Mouse (Mus musculus) midbrain, postnatal 0 days (tissue): ENCODE measurements around the gene Bola2. TPM values are rescaled to one million over a fixed set of nuclear protein-coding genes. Genes with fewer than 3 reads are reported as not detected.

Experiments used
- ATAC-seq: fragments of 200-750 bp; cut with Nextera tagmentation; 2 replicates; pipeline ENCODE4 v1.8.0; 2017; ENCODE audit warnings: moderate number of reproducible peaks, mild to moderate bottlenecking, moderate TSS enrichment, moderate library complexity; ENCODE audit not compliant: low FRiP score
- DNase-seq: peaks from one replicate; pipeline ENCODE4 v3.0.0-alpha.2; 2015; ENCODE audit warnings: low spot score
- H3K27ac ChIP-seq: fragments of 300-500 bp; sonication (generic); 2 replicates; pipeline ENCODE4 v1.5.1; 2014; ENCODE audit warnings: low read depth, mild to moderate bottlenecking, low read length, mixed read lengths
- H3K27me3 ChIP-seq: fragments of 300-500 bp; sonication (generic); 2 replicates; pipeline ENCODE4 v1.6.1; 2014; ENCODE audit warnings: low read length, control low read depth, mixed read lengths; ENCODE audit not compliant: insufficient read depth
- H3K36me3 ChIP-seq: fragments of 300-500 bp; sonication (generic); 2 replicates; pipeline ENCODE4 v1.6.1; 2014; ENCODE audit warnings: low read length, control low read depth, mixed read lengths; ENCODE audit not compliant: insufficient read depth
- H3K4me1 ChIP-seq: fragments of 300-500 bp; sonication (generic); 2 replicates; pipeline ENCODE4 v1.6.1; 2014; ENCODE audit warnings: mild to moderate bottlenecking, control low read depth, antibody characterized with exemption, low read length, mixed read lengths; ENCODE audit not compliant: insufficient read depth
- H3K4me2 ChIP-seq: fragments of 300-500 bp; sonication (generic); 2 replicates; pipeline ENCODE4 v1.6.1; 2014; ENCODE audit warnings: low read depth, mild to moderate bottlenecking, low read length, mixed read lengths; ENCODE audit not compliant: poor library complexity, severe bottlenecking
- H3K4me3 ChIP-seq: fragments of 300-500 bp; sonication (generic); 2 replicates; pipeline ENCODE4 v1.5.1; 2014; ENCODE audit warnings: low read depth, mild to moderate bottlenecking, low read length, moderate library complexity
- H3K9ac ChIP-seq: fragments of 300-500 bp; sonication (generic); replicated peaks from 2 replicates; pipeline ENCODE4 v1.6.1; 2014; ENCODE audit warnings: mild to moderate bottlenecking, low read length, moderate library complexity, mixed read lengths; ENCODE audit not compliant: poor library complexity, severe bottlenecking
- H3K9me3 ChIP-seq: fragments of 300-500 bp; sonication (generic); 2 replicates; pipeline ENCODE4 v1.6.1; 2016; ENCODE audit warnings: low read length, control low read depth
- CTCF ChIP-seq: IDR thresholded peaks from 2 replicates; pipeline ENCODE4 v1.5.1; 2016; ENCODE audit warnings: antibody characterized with exemption, mild to moderate bottlenecking
- WGBS: fragments of 180-500 bp; shearing (Covaris S2); extraction: QIAGEN DNeasy Blood & Tissue Kit; methylation state at CpG from one replicate; pipeline ENCODE4 v1.1.7; 2014; 5-methylcytosine and 5-hydroxymethylcytosine counted together
- polyA plus RNA-seq: library from polyadenylated mRNA; unstranded; fragments of >200 nt; fragmentation: Nextera tagmentation; extraction: Ambion mirVana; gene quantifications from 2 replicates; pipeline ENCODE4 v1.2.1, GENCODE M21; 2015
- total RNA-seq: library from RNA; depleted of rRNA; stranded (reverse); fragments of >200 nt; gene quantifications from 2 replicates; pipeline ENCODE4 v1.2.3, GENCODE M21; 2014; rRNA removed

Bola2 gene
- total and polyA plus RNA-seq, 2 experiments from 2014 or later: 143 to 160 TPM

GRCm38 (mm10) chr7:126746798-126747197 is 51.6 kb downstream of the Bola2 start:
- no peak overlapping the region for H3K9ac ChIP-seq
- no peaks in the 10 kb centered on the region for H3K36me3 ChIP-seq
- H3K4me1 ChIP-seq: no peaks in the 10 kb centered on the region
- WGBS: 38% methylated on average over 6 of the region's 6 CpGs
- TF ChIP-seq CTCF: no peak
- no peak overlapping the region for H3K4me2 ChIP-seq
- H3K27ac ChIP-seq: no peak overlapping the region
- no peaks in the 10 kb centered on the region for H3K27me3 ChIP-seq
- no peak overlapping the region for H3K4me3 ChIP-seq
- DNase-seq: no peak
- ATAC-seq: no peak
- no peaks in the 10 kb centered on the region for H3K9me3 ChIP-seq

- Histone ChIP-seq H3K4me2 (no peak overlapping the region), H3K9ac (no peak overlapping the region), H3K27me3 (no peaks in the 10 kb centered on the region), H3K27ac (no peak overlapping the region), H3K4me1 (no peaks in the 10 kb centered on the region), H3K9me3 (no peaks in the 10 kb centered on the region), H3K36me3 (no peaks in the 10 kb centered on the region), H3K4me3 (no peak overlapping the region)
- DNase-seq (no peak), ATAC-seq (no peak)
- WGBS: 74% methylated on average over 7 of the region's 7 CpGs
- TF ChIP-seq CTCF: no peak
Observed at GRCm38 (mm10) chr7:126748824-126749223, 53.6 kb downstream of the Bola2 start.

Other genes starting within 250 kb of the Bola2 start
- gene Atp2a1, start 232.3 kb upstream of the Bola2 start, total RNA-seq: 0.14 and 0.33 TPM in 2 replicates
- gene Atp2a1, start 232.3 kb upstream of the Bola2 start, polyA plus RNA-seq: 0.35 and 0.56 TPM in 2 replicates
- gene Sh2b1, start 220.0 kb upstream of the Bola2 start, total RNA-seq: 41.3 and 46.8 TPM in 2 replicates
- gene Sh2b1, start 220.0 kb upstream of the Bola2 start, polyA plus RNA-seq: 63.9 and 64.9 TPM in 2 replicates
- 68.6 and 86.2 TPM in 2 replicates for gene Tufm, start 208.0 kb upstream of the Bola2 start, total RNA-seq
- gene Tufm, start 208.0 kb upstream of the Bola2 start, polyA plus RNA-seq: 101 and 106 TPM in 2 replicates
- gene Atxn2l, start 192.0 kb upstream of the Bola2 start, total RNA-seq: 80.5 and 84.0 TPM in 2 replicates
- gene Atxn2l, start 192.0 kb upstream of the Bola2 start, polyA plus RNA-seq: 52.1 and 65.4 TPM in 2 replicates
- gene Eif3c, start 129.0 kb upstream of the Bola2 start, total RNA-seq: 111 and 123 TPM in 2 replicates
- gene Eif3c, start 129.0 kb upstream of the Bola2 start, polyA plus RNA-seq: 179 and 213 TPM in 2 replicates
- 0.38 TPM in 1 of 2 replicates, not detected in the other for gene Apobr, start 110.5 kb upstream of the Bola2 start, total RNA-seq
- gene Apobr, start 110.5 kb upstream of the Bola2 start, polyA plus RNA-seq: 0.58 and 0.82 TPM in 2 replicates
- gene Cln3, start 109.6 kb upstream of the Bola2 start, total RNA-seq: 32.1 and 38.9 TPM in 2 replicates
- 23.9 and 31.2 TPM in 2 replicates for gene Cln3, start 109.6 kb upstream of the Bola2 start, polyA plus RNA-seq
- gene Il27, start 100.5 kb upstream of the Bola2 start, total RNA-seq: not detected in 2 replicates
- not detected in 2 replicates for gene Il27, start 100.5 kb upstream of the Bola2 start, polyA plus RNA-seq
- gene Nupr1, start 64.5 kb upstream of the Bola2 start, total RNA-seq: 5.7 and 9.9 TPM in 2 replicates
- gene Nupr1, start 64.5 kb upstream of the Bola2 start, polyA plus RNA-seq: 16.9 and 21.4 TPM in 2 replicates
- 44.4 and 46.6 TPM in 2 replicates for gene Sgf29, start 46.1 kb upstream of the Bola2 start, total RNA-seq
- gene Sgf29, start 46.1 kb upstream of the Bola2 start, polyA plus RNA-seq: 48.0 and 56.0 TPM in 2 replicates
- gene Sult1a1, start 19.0 kb upstream of the Bola2 start, total RNA-seq: 18.4 and 21.1 TPM in 2 replicates
- 17.5 and 18.8 TPM in 2 replicates for gene Sult1a1, start 19.0 kb upstream of the Bola2 start, polyA plus RNA-seq
- 21.7 and 25.0 TPM in 2 replicates for gene Slx1b, start 383 bp downstream of the Bola2 start, total RNA-seq
- gene Slx1b, start 383 bp downstream of the Bola2 start, polyA plus RNA-seq: 10.9 and 11.1 TPM in 2 replicates
- 87.1 and 98.9 TPM in 2 replicates for gene Coro1a, start 12.4 kb downstream of the Bola2 start, total RNA-seq
- gene Coro1a, start 12.4 kb downstream of the Bola2 start, polyA plus RNA-seq: 93.4 and 105 TPM in 2 replicates
- gene Mapk3, start 64.2 kb downstream of the Bola2 start, total RNA-seq: 121 and 145 TPM in 2 replicates
- 120 and 125 TPM in 2 replicates for gene Mapk3, start 64.2 kb downstream of the Bola2 start, polyA plus RNA-seq
- 0.66 TPM in 1 of 2 replicates, not detected in the other for gene Gdpd3, start 70.9 kb downstream of the Bola2 start, total RNA-seq
- gene Gdpd3, start 70.9 kb downstream of the Bola2 start, polyA plus RNA-seq: 1.3 TPM in 2 replicates
- gene Ypel3, start 81.6 kb downstream of the Bola2 start, total RNA-seq: 196 and 209 TPM in 2 replicates
- 219 and 235 TPM in 2 replicates for gene Ypel3, start 81.6 kb downstream of the Bola2 start, polyA plus RNA-seq
- gene Tbx6, start 86.1 kb downstream of the Bola2 start, total RNA-seq: 0.16 and 1.1 TPM in 2 replicates
- gene Tbx6, start 86.1 kb downstream of the Bola2 start, polyA plus RNA-seq: 0.21 and 0.38 TPM in 2 replicates
- gene Ppp4c, start 97.1 kb downstream of the Bola2 start, total RNA-seq: 107 and 137 TPM in 2 replicates
- gene Ppp4c, start 97.1 kb downstream of the Bola2 start, polyA plus RNA-seq: 127 and 135 TPM in 2 replicates
- 52.5 and 60.2 TPM in 2 replicates for gene Fam57b, start 102.3 kb downstream of the Bola2 start, total RNA-seq
- gene Fam57b, start 102.3 kb downstream of the Bola2 start, polyA plus RNA-seq: 56.3 and 57.1 TPM in 2 replicates
- gene 4930451I11Rik, start 136.2 kb downstream of the Bola2 start, total RNA-seq: not detected in 2 replicates
- 1.1 TPM in 1 of 2 replicates, not detected in the other for gene 4930451I11Rik, start 136.2 kb downstream of the Bola2 start, polyA plus RNA-seq
- gene Doc2a, start 152.0 kb downstream of the Bola2 start, total RNA-seq: 53.8 and 64.1 TPM in 2 replicates
- gene Doc2a, start 152.0 kb downstream of the Bola2 start, polyA plus RNA-seq: 36.3 and 41.2 TPM in 2 replicates
- 6.6 and 10.0 TPM in 2 replicates for gene Hirip3, start 166.6 kb downstream of the Bola2 start, total RNA-seq
- gene Hirip3, start 166.6 kb downstream of the Bola2 start, polyA plus RNA-seq: 12.2 and 16.3 TPM in 2 replicates
- 55.0 and 60.3 TPM in 2 replicates for gene Ino80e, start 167.0 kb downstream of the Bola2 start, total RNA-seq
- gene Ino80e, start 167.0 kb downstream of the Bola2 start, polyA plus RNA-seq: 87.8 and 93.5 TPM in 2 replicates
- 143 and 160 TPM in 2 replicates for gene Taok2, start 189.3 kb downstream of the Bola2 start, total RNA-seq
- 45.3 and 47.3 TPM in 2 replicates for gene Taok2, start 189.3 kb downstream of the Bola2 start, polyA plus RNA-seq
- 22.8 and 24.7 TPM in 2 replicates for gene Tmem219, start 227.5 kb downstream of the Bola2 start, total RNA-seq
- 36.4 and 38.2 TPM in 2 replicates for gene Tmem219, start 227.5 kb downstream of the Bola2 start, polyA plus RNA-seq
- gene Kctd13, start 233.5 kb downstream of the Bola2 start, total RNA-seq: 129 and 150 TPM in 2 replicates
- gene Kctd13, start 233.5 kb downstream of the Bola2 start, polyA plus RNA-seq: 166 and 167 TPM in 2 replicates